In the genomic region with DNA sequence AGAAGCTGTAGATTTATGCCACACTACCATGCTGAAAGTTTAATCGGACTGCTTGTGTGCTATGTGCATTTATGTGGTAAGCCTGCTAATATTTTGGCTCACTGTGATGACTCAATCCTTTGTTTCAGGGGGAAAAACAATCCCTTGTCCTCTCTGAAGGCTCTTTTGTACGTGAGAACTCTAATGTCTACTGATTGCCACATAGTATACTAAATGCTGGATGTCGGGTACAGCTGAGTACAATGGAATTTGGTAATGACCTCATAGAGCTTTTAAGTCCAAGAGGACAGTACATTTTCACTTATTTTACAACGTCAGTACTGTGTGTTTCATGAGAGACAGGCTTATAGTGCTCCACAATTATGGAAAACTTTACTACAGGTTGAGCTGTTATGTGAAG, we compare ENCODE assay signal across 23 mouse cellular contexts. TPM values are rescaled to one million over a fixed set of nuclear protein-coding genes. Genes with fewer than 3 reads are reported as not detected.
DNase-seq lines count a peak whose midpoint lies in the region; ATAC-seq and TF ChIP-seq lines count a peak whose summit lies in the region.
"Had no signal": no experiment of that assay in that cellular context is flagged by ENCODE, and none has a peak within 500 bp of the region (broad histone marks: within the 10 kb centered on the region; RNA-seq: fewer than 3 reads in every experiment).

No protein-coding gene starts in this region.

- H3K9me3 ChIP-seq in lung, postnatal 0 days (ENCODE audit: low read length) = no peaks in the 10 kb centered on the region
- H3K9me3 ChIP-seq: embryonic facial prominence, embryonic 15.5 days; forebrain, embryonic 15.5 days; heart, embryonic 13.5 days; hindbrain, embryonic 12.5 days had no signal

- no peak overlapping the region for H3K27ac ChIP-seq in lung, postnatal 0 days (ENCODE audit: low read length)
- H3K27ac ChIP-seq: embryonic facial prominence, embryonic 15.5 days; forebrain, embryonic 15.5 days; heart, embryonic 13.5 days; hindbrain, embryonic 12.5 days had no signal

- no peak for TF ChIP-seq EP300 in lung, postnatal 0 days (IDR thresholded peaks at IDR 0.05)

- H3K4me2 ChIP-seq in lung, postnatal 0 days (replicated peaks; ENCODE audit: low read depth, low read length) = no peak overlapping the region
- H3K4me2 ChIP-seq in myocyte (ENCODE audit: low read depth) = peak overlapping the region; percentile 5
- H3K4me2 ChIP-seq: embryonic facial prominence, embryonic 15.5 days; forebrain, embryonic 15.5 days; heart, embryonic 13.5 days; hindbrain, embryonic 12.5 days had no signal

- no peak for TF ChIP-seq POLR2A in myocyte (IDR thresholded peaks at IDR 0.05; ENCODE audit: insufficient read length, low read depth)

- no peak overlapping the region for H3K4me3 ChIP-seq in lung, postnatal 0 days (ENCODE audit: low read depth, low read length)
- H3K4me3 ChIP-seq in myocyte = no peak overlapping the region
- H3K4me3 ChIP-seq: embryonic facial prominence, embryonic 15.5 days; erythroblast, embryonic 14.5 days; forebrain, embryonic 15.5 days; heart, embryonic 13.5 days; hindbrain, embryonic 12.5 days had no signal

- POLR2A ChIA-PET in Patski (lab: Charles Lee) = no interaction called here

- 69% methylated on average over 4 of the region's 4 CpGs for WGBS in lung, postnatal 0 days

- H3K9ac ChIP-seq in lung, postnatal 0 days (replicated peaks; ENCODE audit: low read depth) = no peak overlapping the region
- H3K9ac ChIP-seq: embryonic facial prominence, embryonic 15.5 days; forebrain, embryonic 15.5 days; heart, embryonic 13.5 days; hindbrain, embryonic 12.5 days had no signal

- ATAC-seq in lung, postnatal 0 days = no peak; the same call in 1 of the 2 replicates
- peak; percentile 67 for ATAC-seq in Patski
- ATAC-seq: forebrain, embryonic 15.5 days; hindbrain, embryonic 16.5 days; inflammation-experienced regulatory T-cells, adult 6 months had no signal

- H3ac ChIP-seq in myocyte (ENCODE audit: control insufficient read depth, insufficient read length) = no peak overlapping the region

- no peaks in the 10 kb centered on the region for H3K4me1 ChIP-seq in lung, postnatal 0 days (ENCODE audit: insufficient read depth, low read depth, low read length)
- H3K4me1 ChIP-seq: embryonic facial prominence, embryonic 15.5 days; forebrain, embryonic 15.5 days; hindbrain, embryonic 12.5 days had no signal

- H3K27me3 ChIP-seq in lung, postnatal 0 days (replicated peaks; ENCODE audit: insufficient read depth, low read length) = no peaks in the 10 kb centered on the region
- H3K27me3 ChIP-seq in Patski (no peaks in the 10 kb centered on the region), myocyte (ENCODE audit: control insufficient read depth, insufficient read depth, insufficient read length) (no peaks in the 10 kb centered on the region)
- H3K27me3 ChIP-seq: CH12.LX; embryonic facial prominence, embryonic 15.5 days; forebrain, embryonic 15.5 days; heart, embryonic 13.5 days; hindbrain, embryonic 12.5 days had no signal

- CTCF ChIA-PET in Patski (lab: Charles Lee) = interaction anchor here (0.6 kb wide), 2 partner anchors 11 to 332 kb away, joined by 3 to 4 read pairs; no protein-coding TSS in a partner anchor

- DNase-seq in layer of hippocampus, adult 9-11 months = peak; percentile 32
- DNase-seq in layer of hippocampus, adult 11-12 months (ENCODE audit: low spot score) = no peak
- peak; percentile 34 for DNase-seq in lung, postnatal 0 days (ENCODE audit: low spot score)
- no peak for DNase-seq in lung, postnatal 25 days (ENCODE audit: low spot score)
- DNase-seq in Patski (ENCODE audit: low read depth, low spot score) = peak; percentile 4
- no peak for DNase-seq in heart, adult 11 months
- no peak for DNase-seq in right cerebral cortex, postnatal 25 days
- DNase-seq: adrenal gland, adult 8-10 months; adrenal gland, postnatal 36 days; cerebellum, adult 11-12 months; cerebellum, postnatal 10 days; embryo, embryonic 11 days; gastrocnemius, postnatal 25 days; heart, postnatal 4 days had no signal

- H3K79me2 ChIP-seq in myocyte (ENCODE audit: control insufficient read depth, insufficient read depth) = peaks cover 41% of the 10 kb centered on the region

- in situ Hi-C loops in Patski (cut with MboI; ENCODE audit: low pct_unique_long_range_greater_than_20kb) = no loop called here

- no peak for TF ChIP-seq CTCF in lung, postnatal 0 days (IDR thresholded peaks at IDR 0.05)
- TF ChIP-seq CTCF in Patski (IDR thresholded peaks at IDR 0.05) = no peak

- H3K36me3 ChIP-seq in lung, postnatal 0 days (ENCODE audit: insufficient read depth, low read length) = no peaks in the 10 kb centered on the region
- no peaks in the 10 kb centered on the region for H3K36me3 ChIP-seq in myocyte (ENCODE audit: control insufficient read depth, insufficient read depth)
- H3K36me3 ChIP-seq: embryonic facial prominence, embryonic 15.5 days; forebrain, embryonic 15.5 days; heart, embryonic 13.5 days; hindbrain, embryonic 12.5 days had no signal

TF ChIP-seq in myocyte, 11 proteins besides CTCF, POLR2A, EP300 and RAD21:
- no peak for TF ChIP-seq TCF3 (IDR thresholded peaks at IDR 0.05; ENCODE audit: insufficient read length, low read depth)
- 0 out of 2 replicates have a peak, but pooled peaks have one; percentile 21 for TF ChIP-seq CEBPB (IDR thresholded peaks at IDR 0.05; ENCODE audit: insufficient read depth, poor library complexity, severe bottlenecking)
- no peak for TF ChIP-seq REST (IDR thresholded peaks at IDR 0.05; ENCODE audit: insufficient read depth, insufficient read length)
- TF ChIP-seq MYOG (IDR thresholded peaks at IDR 0.05; ENCODE audit: control insufficient read depth in 1 of 3, insufficient read depth in 1 of 3, insufficient read length in 2 of 3, low read depth in 2 of 3) = no peak

RNA-seq across cellular contexts. Expression of gene Ptprk, which starts 59.1 kb away (rescaled TPM):
- 31.1 and 36.2 TPM in 2 replicates for polyA plus RNA-seq in lung, postnatal 0 days (2015; fragmentation: Nextera tagmentation; extraction: Ambion mirVana)
- polyA plus RNA-seq in Patski (2021) = 88.2 TPM
- 28.8 TPM for polyA plus RNA-seq in myocyte (2012; fragmentation: generic; extraction: Trizol)

Comparison
In these comparisons a context has a peak if more than half of its experiments do, and no peak if none do; other contexts are left out.
1. DNase-seq: peak in layer of hippocampus, adult 9-11 months (single experiment), lung, postnatal 0 days (single experiment) and Patski (single experiment); none in layer of hippocampus, adult 11-12 months (single experiment), lung, postnatal 25 days (single experiment), heart, adult 11 months (single experiment) and right cerebral cortex, postnatal 25 days (single experiment).